Mouse (Mus musculus): Measurements from ENCODE around the gene Mtus2.

Mtus2 gene

DNA sequence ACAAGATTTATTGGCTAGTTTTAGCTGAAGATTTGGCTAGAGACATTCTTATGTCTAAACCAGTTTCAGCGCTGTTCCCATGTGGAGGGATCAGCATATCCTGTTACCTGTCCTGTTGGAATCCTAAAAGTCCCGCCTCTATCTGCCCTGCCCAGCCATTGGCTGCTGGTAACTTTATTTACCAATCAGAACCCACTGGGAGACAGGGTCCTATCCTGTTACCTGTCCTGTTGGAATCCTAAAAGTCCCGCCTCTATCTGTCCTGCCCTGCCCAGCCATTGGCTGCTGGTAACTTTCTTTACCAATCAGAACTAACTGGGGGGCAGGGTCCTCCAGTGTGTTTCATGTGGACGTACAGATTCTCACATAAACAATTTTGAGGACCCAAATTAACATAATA is 234.3 kb downstream of the Mtus2 start:
- no peak for DNase-seq (ENCODE audit: low spot score)

DNA sequence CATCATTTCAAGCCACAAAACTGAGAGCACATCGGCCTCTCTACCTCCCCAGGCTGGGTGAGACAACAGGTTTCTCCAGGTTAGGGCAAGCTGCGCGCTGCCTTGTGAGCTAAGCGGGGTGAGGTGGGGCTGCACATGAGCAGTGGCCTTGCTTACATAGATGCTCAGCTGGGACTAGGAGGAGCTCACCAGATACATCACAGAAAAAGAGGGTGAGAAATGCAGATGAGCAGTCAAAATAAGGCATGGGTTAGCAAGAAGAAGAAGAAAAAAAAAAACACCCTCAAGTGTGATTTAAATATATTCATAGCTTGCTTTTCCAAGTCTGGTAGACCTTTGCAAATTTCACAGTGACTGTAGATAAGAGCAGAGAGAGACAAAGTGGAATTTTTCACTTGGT is 254.7 kb downstream of the Mtus2 start:
- DNase-seq (ENCODE audit: low spot score): no peak

GRCm38 (mm10) chr5:148216786-148217185 is 259.7 kb downstream of the Mtus2 start:
- DNase-seq (ENCODE audit: low spot score): no peak

DNA sequence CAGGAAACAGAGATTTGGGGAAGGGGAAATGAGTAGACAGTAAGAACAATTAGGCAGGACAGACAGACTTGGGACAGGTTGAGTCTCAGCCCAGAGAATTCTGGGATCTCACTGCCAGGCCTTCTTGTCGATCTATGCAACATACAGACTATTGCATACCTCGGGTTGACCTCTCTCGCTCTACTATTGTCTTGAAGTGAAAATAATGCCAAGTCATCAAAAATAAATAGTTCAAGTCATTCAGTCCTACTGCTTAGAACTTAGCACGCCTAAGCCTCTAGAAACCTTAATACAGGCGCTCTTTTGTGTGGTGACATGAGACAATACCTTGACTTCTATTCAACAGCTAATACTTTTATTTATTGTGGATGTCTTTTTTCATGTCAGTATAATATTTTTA is 265.8 kb downstream of the Mtus2 start:
- DNase-seq (ENCODE audit: low spot score): no peak

- DNase-seq (ENCODE audit: low spot score): no peak
These were observed 266.9 kb downstream of the Mtus2 start for GRCm38 (mm10) chr5:148224004-148224403.

- DNase-seq (ENCODE audit: low spot score): no peak
These were observed 276.6 kb downstream of the Mtus2 start for GRCm38 (mm10) chr5:148233714-148234113.

GRCm38 (mm10) chr5:148236616-148237015 is 279.5 kb downstream of the Mtus2 start:
- no peak for DNase-seq (ENCODE audit: low spot score)

DNA sequence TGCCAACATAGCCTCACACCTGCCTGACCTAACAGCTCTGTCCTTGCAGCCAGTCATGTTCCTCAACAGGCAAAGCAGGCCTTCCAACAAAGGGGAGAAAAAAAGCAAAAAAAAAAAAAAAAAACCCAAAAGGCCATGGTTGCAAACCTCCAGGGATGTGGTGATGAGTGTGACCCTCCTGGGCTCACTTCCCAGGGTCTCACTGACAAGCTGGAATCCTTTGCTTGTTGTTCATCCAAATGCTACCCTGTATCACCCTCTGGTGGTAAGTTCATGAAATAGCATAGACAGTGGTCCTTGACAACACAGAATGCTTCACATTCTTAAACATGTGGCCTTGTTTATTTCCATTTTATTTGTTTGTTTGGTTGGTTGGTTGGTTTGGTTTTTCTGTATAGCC is 281.9 kb downstream of the Mtus2 start:
- no peak for DNase-seq (ENCODE audit: low spot score)

DNA sequence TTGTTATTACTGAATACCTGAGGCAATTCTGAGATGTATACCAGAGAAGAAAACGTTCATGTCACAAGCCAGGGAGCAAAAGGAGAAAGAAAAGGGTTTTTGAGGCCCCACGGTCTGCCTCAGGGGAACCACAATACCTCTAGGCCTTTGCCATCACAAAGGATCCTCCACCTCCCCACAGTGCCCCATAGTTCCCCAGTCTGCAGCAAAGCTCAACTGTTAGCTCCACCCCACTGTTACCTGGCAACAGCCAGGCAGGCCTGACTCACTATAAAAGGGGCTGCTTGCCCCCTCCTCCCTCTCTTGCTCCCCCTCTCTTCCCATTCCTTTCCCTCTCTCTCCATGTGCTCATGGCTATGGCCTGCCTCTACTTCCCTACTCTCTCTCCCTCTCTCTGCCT is 282.6 kb downstream of the Mtus2 start:
- no peak for DNase-seq (ENCODE audit: low spot score)

- DNase-seq (ENCODE audit: low spot score): no peak
These were observed 284.8 kb downstream of the Mtus2 start for GRCm38 (mm10) chr5:148241932-148242331.

DNA sequence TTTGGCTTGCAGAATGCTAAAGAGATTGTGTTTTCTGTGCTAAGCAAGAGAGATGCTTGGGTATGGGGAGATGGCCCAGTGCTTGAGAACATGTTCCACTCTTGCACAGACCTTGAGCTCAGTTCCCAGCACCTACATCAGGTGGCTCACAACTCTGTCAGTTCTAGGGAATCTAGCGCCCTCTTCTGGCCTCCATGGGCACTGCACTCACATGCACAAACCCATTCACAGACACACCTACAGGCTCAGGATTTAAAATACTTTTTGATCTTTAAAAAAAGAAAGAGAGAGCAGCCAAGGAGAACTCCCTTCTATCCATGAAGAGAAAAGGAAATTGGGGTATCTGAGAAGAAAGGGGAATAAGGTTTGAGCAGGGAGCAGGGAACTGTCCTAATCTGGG is 287.4 kb downstream of the Mtus2 start:
- DNase-seq (ENCODE audit: low spot score): no peak

DNA sequence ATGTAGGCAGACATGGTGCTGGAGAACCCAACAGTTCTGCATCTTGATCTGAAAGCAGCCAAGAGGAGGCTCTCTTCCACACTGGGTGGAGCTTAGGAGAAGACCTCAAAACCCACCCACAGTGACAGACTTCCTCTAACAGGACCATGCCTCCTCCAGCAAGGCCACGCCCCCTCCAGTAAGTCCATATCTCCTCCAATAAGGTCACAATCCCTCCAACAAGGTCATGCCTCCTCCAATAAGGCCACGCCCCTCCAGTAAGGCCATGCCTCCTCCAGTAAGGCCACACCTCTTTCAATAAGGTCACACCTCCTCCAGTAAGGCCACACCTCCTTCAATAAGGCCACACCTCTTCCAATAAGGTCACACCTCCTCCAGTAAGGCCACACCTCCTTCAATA is 288.3 kb downstream of the Mtus2 start:
- DNase-seq (ENCODE audit: low spot score): no peak

DNA sequence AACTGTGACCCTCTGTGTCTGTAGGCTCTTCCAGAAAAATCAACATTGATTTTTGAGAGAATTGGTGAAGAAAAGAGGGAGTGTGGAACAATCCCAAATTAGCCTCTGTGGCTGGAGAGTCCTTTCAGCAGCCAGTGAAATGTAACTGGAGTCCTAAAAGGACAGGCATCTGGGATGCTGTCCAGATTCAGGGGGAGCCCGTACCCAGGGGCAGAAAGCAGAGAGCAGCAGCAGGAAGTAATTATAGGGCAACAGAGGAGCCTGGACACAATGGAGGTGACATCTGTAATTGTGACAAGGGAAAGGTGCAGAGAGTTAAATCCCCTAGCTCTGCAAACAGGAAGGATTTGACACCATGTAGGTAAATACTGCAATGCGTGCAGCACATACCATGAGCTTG is 291.1 kb downstream of the Mtus2 start:
- no peak for DNase-seq (ENCODE audit: low spot score)

DNA sequence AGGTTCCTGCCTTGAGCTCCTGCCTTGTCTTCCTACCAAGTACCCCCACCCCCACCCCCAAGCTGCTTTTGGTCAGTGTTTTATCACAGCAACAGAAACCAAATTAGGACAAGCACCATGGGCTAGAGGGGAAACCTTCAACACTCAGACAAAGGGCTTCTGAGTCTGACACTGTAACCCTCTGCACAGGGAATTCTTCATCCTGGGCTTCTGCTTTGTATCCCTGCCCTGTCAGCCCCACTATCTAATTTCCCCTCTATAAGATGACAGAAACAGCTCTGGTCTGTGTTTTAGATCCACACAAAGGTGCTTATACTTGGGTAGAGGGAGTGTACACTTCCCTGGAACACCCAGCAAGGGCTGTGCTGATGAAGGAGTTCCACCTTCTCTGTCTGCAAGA is 294.7 kb downstream of the Mtus2 start:
- DNase-seq (ENCODE audit: low spot score): no peak

- no peak for DNase-seq (ENCODE audit: low spot score)
These were observed 304.9 kb downstream of the Mtus2 start for GRCm38 (mm10) chr5:148262016-148262415.

GRCm38 (mm10) chr5:148264819-148265707 is 307.9 kb downstream of the Mtus2 start:
- no peak for DNase-seq (ENCODE audit: low spot score)

- no peak for DNase-seq (ENCODE audit: low spot score)
These were observed 309.7 kb downstream of the Mtus2 start for GRCm38 (mm10) chr5:148266841-148267240.

GRCm38 (mm10) chr5:148267446-148267845 is 310.3 kb downstream of the Mtus2 start:
- DNase-seq (ENCODE audit: low spot score): no peak

DNA sequence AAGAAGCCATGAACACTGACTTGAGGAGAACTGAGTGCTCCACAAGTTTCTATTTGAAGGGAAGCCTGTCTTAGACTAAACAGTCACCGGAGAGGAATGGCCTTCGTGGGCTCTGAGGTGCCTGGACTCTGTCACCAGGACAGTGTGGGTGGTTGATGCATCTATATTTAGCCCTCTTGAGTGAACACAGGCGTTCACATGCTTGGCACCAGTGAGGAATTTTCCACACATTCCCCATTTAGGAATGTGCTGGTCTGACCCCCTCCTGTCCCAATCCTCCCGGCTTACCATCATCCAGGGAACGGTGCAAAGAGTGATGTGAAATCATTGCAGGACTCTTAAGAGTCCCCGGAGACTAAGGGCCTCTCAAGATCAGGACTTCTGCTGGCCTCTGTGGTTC is 314.9 kb downstream of the Mtus2 start:
- no peak for DNase-seq (ENCODE audit: low spot score)

DNA sequence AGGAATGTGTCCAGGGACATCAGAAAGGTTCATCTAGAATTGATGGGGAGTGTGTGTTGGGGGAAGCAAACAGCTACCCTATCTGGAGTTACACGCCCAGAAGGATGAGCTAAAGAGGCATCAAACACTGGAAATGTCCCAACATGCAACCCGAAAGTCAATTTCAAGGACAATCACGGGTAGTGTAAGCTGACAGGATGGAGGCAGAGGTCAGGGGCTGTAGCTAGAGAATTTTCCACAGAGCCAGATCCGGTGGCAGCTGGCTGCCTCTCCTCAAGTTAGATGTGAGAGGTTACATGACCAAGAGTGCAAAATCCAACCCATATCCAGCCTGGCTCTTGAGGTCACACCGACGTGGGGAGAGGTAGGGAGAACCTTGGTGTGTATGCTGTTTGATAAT is 315.7 kb downstream of the Mtus2 start:
- DNase-seq (ENCODE audit: low spot score): no peak

- no peak for DNase-seq (ENCODE audit: low spot score)
These were observed 321.1 kb downstream of the Mtus2 start for GRCm38 (mm10) chr5:148278233-148278632.

- DNase-seq (ENCODE audit: low spot score): no peak
These were observed 323.2 kb downstream of the Mtus2 start for GRCm38 (mm10) chr5:148280321-148280720.

DNA sequence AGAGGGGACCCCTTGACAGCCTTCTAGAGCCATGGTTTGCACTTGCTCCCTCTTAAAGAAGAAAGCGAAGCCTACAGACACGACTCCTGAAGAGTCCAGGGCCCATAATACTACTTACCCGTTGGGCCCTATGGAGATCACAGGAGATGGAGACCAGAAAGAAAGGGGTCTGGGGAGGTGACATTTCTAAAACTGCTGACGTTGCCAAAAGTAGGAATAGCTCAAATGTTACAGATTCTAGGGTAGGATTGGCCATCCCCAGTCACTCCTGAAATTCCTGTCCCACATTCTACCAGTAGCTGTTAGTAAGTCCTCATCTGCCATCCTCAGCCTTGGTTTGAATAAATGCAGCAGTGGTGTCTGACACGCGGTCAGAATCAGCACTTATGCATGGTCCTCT is 325.0 kb downstream of the Mtus2 start:
- DNase-seq (ENCODE audit: low spot score): no peak

DNA sequence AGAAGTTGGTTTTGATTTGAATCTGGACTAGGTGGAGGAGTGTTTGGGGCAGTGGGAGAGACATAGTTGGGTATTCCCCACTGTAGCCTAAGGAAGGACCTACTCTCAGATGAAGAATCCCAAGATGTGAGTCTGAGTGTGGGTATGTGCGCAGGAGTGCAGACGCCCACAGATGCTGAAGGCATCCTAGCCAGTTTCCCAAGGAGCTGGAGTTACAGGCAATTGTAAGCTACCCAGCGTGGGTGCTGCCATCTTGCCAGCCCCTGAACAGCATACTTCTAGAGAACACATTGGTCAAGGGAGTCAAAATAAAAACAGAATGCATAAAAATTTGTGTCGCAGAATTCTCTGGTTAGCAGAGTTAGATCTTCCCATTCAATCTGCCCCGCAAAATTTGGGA is 325.5 kb downstream of the Mtus2 start:
- no peak for DNase-seq (ENCODE audit: low spot score)

Measured in ovary, adult 18-20 months (tissue).